Mouse (Mus musculus): ENCODE results near the gene Rabl3. TPM values are rescaled to one million over a fixed set of nuclear protein-coding genes. Genes with fewer than 3 reads are reported as not detected.

Gene Rabl3
- total RNA-seq (2021) = 10 to 100 TPM; 15.3 to 16.4 TPM

DNA sequence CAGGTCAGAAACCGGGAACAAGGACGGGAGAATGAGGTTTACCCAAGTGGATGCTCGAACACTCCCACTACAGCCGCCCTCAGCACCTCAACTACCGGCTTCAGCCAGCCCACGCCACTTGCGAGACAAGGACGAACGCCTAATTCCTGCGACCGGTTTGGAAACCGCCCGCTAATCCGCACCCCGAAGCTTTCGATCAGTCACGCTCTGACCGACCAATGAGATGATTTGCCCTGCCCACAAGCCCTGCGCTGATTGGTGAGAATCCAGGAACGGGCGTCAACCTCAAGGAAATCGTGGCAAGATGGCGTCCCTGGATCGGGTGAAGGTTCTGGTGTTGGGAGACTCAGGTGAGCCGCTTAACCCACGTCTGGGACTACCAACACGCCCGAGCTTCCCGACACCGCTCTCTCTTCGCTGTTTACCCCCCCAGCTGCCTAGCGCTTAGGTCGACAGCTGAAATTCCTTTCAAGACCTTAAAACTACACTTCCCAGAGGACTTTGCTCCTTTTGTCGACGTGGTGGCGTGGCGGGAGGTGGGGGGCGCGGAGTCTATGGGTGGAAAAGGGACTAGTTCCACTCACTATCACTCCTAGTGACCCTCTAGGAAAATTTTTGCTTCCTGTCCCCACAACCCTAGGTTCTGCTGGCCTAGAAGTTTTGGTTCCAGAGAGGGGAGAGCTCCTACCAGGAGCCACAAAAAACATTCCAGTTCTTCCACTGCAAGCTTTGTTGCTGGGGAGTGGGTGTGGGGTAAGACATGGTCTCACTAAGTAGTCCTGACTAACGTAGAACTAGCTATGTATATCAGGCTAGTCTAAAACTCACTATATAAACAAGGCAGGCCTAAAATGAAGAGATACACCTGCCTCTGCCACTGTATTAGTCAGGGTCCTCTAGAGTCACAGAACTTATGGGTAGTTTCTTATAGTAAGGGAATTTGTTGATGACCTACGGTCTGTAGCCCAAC, at the start of gene Rabl3, which contains the start of gene Gtf2e1:
TSS of gene Rabl3 (plus strand) at position 275 of the 970 bp plus-strand sequence.
TSS of gene Gtf2e1 (minus strand) at position 179 of the 970 bp plus-strand sequence.
- DNase-seq = peak; percentile 97

- no peak for DNase-seq
Observed at GRCm38 (mm10) chr16:37495017-37495416, 44.7 kb upstream of the Rabl3 start.

DNA sequence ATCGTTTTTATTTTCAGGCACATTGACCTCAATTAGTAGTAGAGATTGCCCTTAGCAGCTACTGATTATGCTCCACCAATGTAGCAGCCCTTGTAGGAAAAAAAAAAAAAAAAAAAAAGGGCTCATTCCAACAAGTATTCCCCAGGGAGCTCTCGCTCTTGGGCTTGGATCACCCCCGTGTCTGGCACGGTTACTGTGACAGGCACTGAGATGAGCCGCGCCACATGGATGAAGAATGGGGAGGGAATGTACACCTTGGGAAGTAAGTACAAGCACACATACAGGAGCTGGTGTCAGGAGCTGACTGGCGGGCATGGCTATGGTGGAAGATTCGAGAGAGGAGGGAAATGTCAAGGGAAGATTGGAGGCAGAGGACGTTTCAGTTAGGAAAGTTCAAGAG, 41.1 kb upstream of the Rabl3 start:
- DNase-seq = no peak

GRCm38 (mm10) chr16:37504517-37504916, 35.2 kb upstream of the Rabl3 start:
- no peak for DNase-seq

GRCm38 (mm10) chr16:37506751-37507150, 32.9 kb upstream of the Rabl3 start:
- DNase-seq = no peak

DNA sequence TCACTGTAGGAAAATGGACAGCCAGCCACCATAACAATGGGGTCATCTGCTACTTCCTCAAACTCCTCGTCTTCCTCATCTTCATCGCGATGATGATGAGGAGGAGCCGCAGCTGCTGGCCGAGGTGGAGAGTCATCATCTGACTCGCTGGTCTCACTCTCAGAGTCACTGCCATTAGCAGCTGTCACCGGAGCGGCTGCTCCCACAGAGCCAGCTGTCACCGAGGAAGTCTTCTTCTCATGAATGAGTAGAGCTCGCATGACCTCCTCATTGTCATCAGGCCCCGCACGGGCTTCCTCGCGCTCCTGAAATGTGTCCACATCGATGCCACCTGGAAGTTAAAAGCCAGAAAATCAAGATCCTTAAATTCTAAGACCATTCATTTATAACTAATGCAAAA, 28.2 kb upstream of the Rabl3 start:
- DNase-seq = no peak

DNA sequence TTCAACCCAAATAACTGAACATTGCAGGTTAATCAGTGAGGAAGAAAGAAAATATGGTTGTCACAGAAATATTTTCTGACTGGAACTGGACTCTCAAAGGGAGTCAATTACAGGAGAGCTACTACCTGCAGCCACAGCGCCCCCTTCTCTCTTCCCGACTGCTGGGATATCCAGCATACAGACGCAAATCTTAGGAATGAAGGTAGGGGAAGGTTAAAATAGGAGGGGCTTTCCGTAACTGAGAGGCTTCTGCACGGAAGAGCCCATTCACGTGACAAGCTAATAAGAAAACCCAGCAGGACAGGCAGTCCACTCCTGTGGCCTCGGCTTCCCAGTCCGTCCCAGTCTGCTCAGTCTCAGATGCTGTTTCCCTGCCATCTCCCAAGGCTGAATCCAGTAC, 25.0 kb upstream of the Rabl3 start:
- no peak for DNase-seq

- no peak for DNase-seq
Observed at GRCm38 (mm10) chr16:37516376-37516993, 23.2 kb upstream of the Rabl3 start.

- no peak for DNase-seq
Observed at GRCm38 (mm10) chr16:37517596-37518211, 22.0 kb upstream of the Rabl3 start.

- DNase-seq = no peak
Observed at GRCm38 (mm10) chr16:37518662-37519061, 21.0 kb upstream of the Rabl3 start.

DNA sequence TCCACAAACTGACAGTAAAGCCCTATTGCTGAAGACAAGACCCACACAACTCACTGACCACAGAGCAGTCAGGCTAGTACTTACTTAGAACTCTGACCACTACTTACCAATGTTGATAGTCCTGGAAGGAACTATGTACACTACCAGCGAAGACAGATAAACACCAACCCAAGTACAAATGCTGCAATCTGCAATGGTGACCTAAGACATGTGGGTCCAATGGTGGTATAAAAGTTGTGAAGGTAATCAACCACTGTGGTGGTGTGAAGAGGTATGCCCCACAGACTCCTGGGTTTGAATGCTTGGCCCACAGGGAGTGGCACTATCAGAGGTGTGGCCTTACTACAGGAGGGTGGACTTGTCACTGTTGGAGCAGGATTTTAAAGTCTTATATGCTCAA, 20.0 kb upstream of the Rabl3 start:
- DNase-seq = no peak

- DNase-seq = no peak
Observed at GRCm38 (mm10) chr16:37520190-37521040, 19.3 kb upstream of the Rabl3 start.

DNA sequence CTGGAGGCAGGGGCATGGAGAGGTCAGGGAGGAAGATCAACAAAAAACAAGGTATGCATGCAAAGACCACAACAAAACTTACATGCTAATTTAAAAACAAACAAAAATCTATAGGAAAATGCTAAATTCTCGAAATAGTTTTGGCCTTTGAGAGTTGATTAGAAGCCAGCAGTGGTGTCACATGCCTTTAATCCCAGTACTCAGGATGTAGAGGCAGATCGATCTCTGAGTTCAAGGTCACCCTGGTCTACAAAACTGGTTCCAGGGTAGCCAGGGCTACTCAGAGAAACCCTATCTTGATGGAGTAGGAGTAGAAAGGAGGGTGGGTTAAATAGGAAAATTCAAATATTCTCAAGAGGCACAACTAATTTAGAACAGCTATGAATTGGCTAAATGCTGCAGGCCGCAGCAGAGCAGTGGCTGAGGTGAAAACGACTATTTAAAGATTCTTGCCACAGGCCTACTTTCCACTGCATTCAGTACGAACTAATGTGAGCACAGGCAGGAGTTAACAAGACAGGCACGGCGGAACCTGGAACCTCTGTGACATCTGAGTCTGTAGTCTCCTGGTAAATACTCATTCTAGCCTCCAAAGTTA, 17.5 kb upstream of the Rabl3 start:
- no peak for DNase-seq

DNA sequence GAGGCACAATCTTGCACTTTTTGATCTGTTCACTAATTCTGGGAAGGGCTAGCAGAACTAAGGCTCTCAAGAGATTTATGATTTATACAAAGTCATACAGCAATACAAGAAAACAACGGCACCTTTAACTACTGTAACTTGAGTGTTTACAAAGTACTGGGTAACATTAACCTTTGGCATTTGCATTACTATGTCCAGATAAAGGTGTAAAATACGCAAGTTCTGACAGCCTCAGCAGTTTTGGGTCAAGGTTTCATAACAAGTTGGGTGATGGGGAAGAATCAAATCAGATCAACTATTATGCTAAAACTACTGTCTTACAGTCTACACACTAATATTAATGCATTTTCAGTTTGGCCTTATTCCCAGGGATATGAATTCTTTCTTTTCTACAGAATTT, 14.6 kb upstream of the Rabl3 start:
- DNase-seq = no peak

DNA sequence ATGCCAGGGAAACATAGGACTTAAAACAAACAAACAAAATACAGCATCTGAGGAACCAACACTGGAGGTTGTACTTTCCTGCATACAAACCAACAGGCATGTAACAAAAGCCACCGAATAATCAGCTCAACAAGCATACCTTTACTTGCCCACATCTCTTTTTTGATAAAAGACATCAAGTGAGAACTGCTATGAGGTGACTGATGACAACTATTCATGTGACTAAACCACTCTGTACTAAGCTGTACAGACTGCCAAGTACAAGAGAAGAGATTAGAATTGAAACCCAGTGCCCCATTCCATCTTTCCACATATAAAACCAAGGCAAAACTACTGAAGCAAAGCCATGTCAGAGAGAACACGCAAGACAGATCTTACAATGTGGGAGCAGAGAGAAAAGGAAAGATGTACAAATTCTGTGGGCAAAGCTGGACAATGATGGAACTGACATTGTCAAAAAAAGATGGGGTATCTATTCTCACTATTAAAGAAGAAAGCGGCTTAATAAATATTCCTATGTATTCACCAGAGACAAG, 12.9 kb upstream of the Rabl3 start:
- DNase-seq = no peak

DNA sequence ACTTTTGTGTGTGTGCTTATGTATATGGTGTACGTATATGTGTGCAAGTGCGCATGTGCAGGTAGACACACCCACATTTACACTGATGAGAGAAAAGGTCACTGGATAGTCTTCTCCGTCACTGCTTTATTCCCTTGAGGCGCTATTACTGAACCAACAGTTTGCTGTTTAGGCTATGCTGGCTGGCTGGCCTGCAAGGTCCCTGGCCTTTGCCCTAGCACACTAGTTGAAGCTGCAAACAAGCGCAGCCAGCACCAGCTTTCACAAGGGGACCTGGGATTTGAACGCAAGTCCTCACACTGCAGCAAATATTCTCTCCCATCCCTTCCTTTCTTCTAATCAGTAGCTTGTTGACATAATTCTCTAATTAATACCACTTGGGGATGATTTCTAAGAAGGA, 9.5 kb upstream of the Rabl3 start:
- no peak for DNase-seq

- no peak for DNase-seq
Observed at GRCm38 (mm10) chr16:37532046-37532445, 7.6 kb upstream of the Rabl3 start.

DNA sequence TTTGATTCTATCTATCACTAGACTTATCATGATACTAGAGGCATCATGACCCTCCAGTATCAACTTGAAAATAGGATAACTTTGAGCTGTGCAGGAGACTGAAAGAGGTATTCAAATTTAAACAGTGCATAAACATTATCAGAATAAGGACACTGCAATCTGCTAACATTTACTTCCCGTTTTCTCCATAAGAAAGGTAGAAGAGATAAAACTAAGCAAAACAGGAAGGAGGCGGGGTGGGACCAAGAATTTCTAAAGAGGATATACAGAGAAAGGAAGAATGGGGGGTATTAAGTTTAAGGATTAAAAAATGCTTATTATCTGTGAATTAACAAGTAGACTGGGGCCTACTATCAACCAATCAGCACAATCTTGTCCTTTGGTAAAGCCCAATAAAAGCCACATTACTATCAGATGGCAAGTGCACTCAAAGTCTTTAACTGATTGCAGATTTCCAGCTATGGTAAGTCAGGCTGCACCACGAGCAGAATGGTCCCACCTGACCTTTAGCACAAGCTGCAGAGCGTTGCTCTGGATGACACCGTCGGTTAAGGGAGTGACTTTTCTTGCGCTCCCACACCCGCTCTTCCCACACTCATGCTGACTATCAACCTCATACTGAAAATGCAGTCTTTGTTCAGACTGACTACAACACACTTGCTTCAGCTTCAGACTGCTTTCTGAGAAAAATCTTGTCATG, 6.2 kb upstream of the Rabl3 start:
- DNase-seq = no peak

DNA sequence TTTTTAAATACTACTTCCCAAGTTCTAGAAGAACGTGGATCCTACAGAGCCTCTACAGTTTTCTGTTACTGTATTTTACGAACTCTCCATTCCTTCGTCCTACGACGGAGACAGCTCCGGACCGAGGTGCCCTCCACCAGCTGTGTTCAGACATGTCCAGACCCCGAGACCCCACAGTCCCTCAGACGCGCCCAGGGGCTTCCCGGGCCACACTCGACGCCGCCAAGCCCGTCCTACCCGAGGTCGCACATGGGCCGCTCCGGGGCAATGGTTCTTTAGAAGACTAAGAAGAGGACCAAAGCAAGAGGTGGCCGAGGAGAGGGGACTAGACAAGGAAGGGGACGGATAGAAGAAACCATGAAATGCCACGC, 460 bp upstream of the Rabl3 start:
- no peak for DNase-seq

DNA sequence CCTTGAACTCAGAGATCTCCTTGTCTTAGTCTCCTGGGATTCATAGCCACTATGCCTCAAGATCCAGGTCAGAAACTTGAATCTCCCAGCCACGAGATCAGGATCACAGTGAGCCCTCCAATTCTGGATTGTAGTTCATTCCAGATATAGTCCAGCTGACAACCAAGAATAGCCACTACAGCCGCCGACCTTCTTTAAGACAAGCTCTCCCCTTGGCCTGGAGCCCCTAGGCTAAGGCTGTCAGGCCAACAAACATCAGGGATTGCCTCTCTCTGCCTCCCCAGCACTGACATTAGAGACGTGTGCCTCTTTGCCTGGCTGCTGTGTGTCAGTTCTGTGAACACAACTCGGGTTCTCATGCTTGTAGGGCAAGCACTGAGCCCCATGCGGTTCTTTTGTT, 1.1 kb downstream of the Rabl3 start:
- no peak for DNase-seq

- DNase-seq = no peak
Observed at GRCm38 (mm10) chr16:37546312-37546711, 6.6 kb downstream of the Rabl3 start.
